Mouse (Mus musculus) thymus, postnatal 10 days (tissue): ENCODE data around the gene Spag6.

Source experiments
- DNase-seq, 2 experiments: peaks; one replicate each; pipeline ENCODE4 v3.0.0; 2021; ENCODE audit warnings: low spot score in 2 of 2

Spag6 gene

GRCm38 (mm10) chr2:18688286-18688685, 5.5 kb upstream of the Spag6 start:
- DNase-seq = no peak

- peak; percentile 27 to 68 for DNase-seq
These were observed 5.1 kb upstream of the Spag6 start for GRCm38 (mm10) chr2:18688708-18689063.

- DNase-seq = peak in 1 of 2 experiments; percentile 24
These were observed 4.5 kb upstream of the Spag6 start for GRCm38 (mm10) chr2:18689064-18689921.

GRCm38 (mm10) chr2:18690055-18690691, 3.7 kb upstream of the Spag6 start:
- DNase-seq = peak; percentile 19 to 39

- no peak for DNase-seq
These were observed 3.1 kb upstream of the Spag6 start for GRCm38 (mm10) chr2:18690756-18691155.

- DNase-seq = no peak
These were observed 1.8 kb upstream of the Spag6 start for GRCm38 (mm10) chr2:18692031-18692430.

- no peak for DNase-seq
These were observed 1.3 kb upstream of the Spag6 start for GRCm38 (mm10) chr2:18692548-18692947.

- no peak for DNase-seq
These were observed 351 bp upstream of the Spag6 start for GRCm38 (mm10) chr2:18693491-18693870.

- no peak for DNase-seq
These were observed 749 bp downstream of the Spag6 start for GRCm38 (mm10) chr2:18694611-18694950.

GRCm38 (mm10) chr2:18695163-18695562, 1.3 kb downstream of the Spag6 start:
- DNase-seq = no peak

GRCm38 (mm10) chr2:18695629-18696150, 1.9 kb downstream of the Spag6 start:
- DNase-seq = no peak

GRCm38 (mm10) chr2:18697591-18698244, 3.9 kb downstream of the Spag6 start:
- DNase-seq = no peak

- DNase-seq = no peak
These were observed 5.0 kb downstream of the Spag6 start for GRCm38 (mm10) chr2:18698663-18699385.

GRCm38 (mm10) chr2:18699401-18699990, 5.7 kb downstream of the Spag6 start:
- DNase-seq = no peak

GRCm38 (mm10) chr2:18710356-18710755, 16.5 kb downstream of the Spag6 start:
- DNase-seq = no peak

GRCm38 (mm10) chr2:18713071-18713470, 19.2 kb downstream of the Spag6 start:
- no peak for DNase-seq

- no peak for DNase-seq
These were observed 20.5 kb downstream of the Spag6 start for GRCm38 (mm10) chr2:18714337-18714736.

GRCm38 (mm10) chr2:18718521-18718920, 24.7 kb downstream of the Spag6 start:
- no peak for DNase-seq

- no peak for DNase-seq
These were observed 28.5 kb downstream of the Spag6 start for GRCm38 (mm10) chr2:18722208-18722830.

- DNase-seq = no peak
These were observed 30.6 kb downstream of the Spag6 start for GRCm38 (mm10) chr2:18724462-18724861.

GRCm38 (mm10) chr2:18725880-18726279, 32.0 kb downstream of the Spag6 start:
- DNase-seq = no peak
